Mouse (Mus musculus) midbrain, embryonic 15.5 days (tissue): ENCODE data around the gene Tgoln1. TPM values are rescaled to one million over a fixed set of nuclear protein-coding genes. Genes with fewer than 3 reads are reported as not detected.

ENCODE experiments used
- ATAC-seq: fragments of 200-750 bp; cut with Nextera tagmentation; replicated peaks from 2 replicates; pipeline ENCODE4 v1.8.0; 2017; ENCODE audit warnings: moderate TSS enrichment
- H3K27ac ChIP-seq: fragments of 300-500 bp; sonication (generic); 2 replicates; pipeline ENCODE4 v1.5.1; 2015; ENCODE audit warnings: mild to moderate bottlenecking, inconsistent platforms
- H3K27me3 ChIP-seq: fragments of 300-500 bp; sonication (generic); replicated peaks from 2 replicates; pipeline ENCODE4 v1.6.1; 2015; ENCODE audit warnings: inconsistent platforms
- H3K36me3 ChIP-seq: fragments of 300-500 bp; sonication (generic); replicated peaks from 2 replicates; pipeline ENCODE4 v1.6.1; 2015; ENCODE audit warnings: inconsistent platforms
- H3K4me1 ChIP-seq: fragments of 300-500 bp; sonication (generic); 2 replicates; pipeline ENCODE4 v1.6.1; 2015; ENCODE audit warnings: inconsistent platforms
- H3K4me2 ChIP-seq: fragments of 300-500 bp; sonication (generic); 2 replicates; pipeline ENCODE4 v1.6.1; 2015; ENCODE audit warnings: inconsistent platforms, mild to moderate bottlenecking, moderate library complexity
- H3K4me3 ChIP-seq: fragments of 300-500 bp; sonication (generic); 2 replicates; pipeline ENCODE4 v1.5.1; 2015; ENCODE audit warnings: mild to moderate bottlenecking, inconsistent platforms
- H3K9ac ChIP-seq: fragments of 300-500 bp; sonication (generic); 2 replicates; pipeline ENCODE4 v1.6.1; 2015; ENCODE audit warnings: mild to moderate bottlenecking, inconsistent platforms
- H3K9me3 ChIP-seq: fragments of 300-500 bp; sonication (generic); 2 replicates; pipeline ENCODE4 v1.6.1; 2016; ENCODE audit warnings: inconsistent platforms
- WGBS: fragments of 180-500 bp; shearing (Covaris S2); methylation state at CpG from one replicate; pipeline ENCODE4 v1.1.7; 2015; ENCODE audit warnings: mixed read lengths; 5-methylcytosine and 5-hydroxymethylcytosine counted together
- polyA plus RNA-seq: library from polyadenylated mRNA; unstranded; fragments of >200 nt; fragmentation: Nextera tagmentation; extraction: Ambion mirVana; gene quantifications from 2 replicates; pipeline ENCODE4 v1.2.1, GENCODE M21; 2015

Tgoln1 gene
- polyA plus RNA-seq, 1 experiment from 2014 or later: 38.7 TPM

GRCm38 (mm10) chr6:72647383-72647820 lies 30.6 kb upstream of the Tgoln1 start:
- Histone ChIP-seq H3K27me3 (no peaks in the 10 kb centered on the region), H3K27ac (no peak overlapping the region), H3K4me2 (no peak overlapping the region), H3K9ac (no peak overlapping the region), H3K4me3 (no peak overlapping the region), H3K4me1 (no peaks in the 10 kb centered on the region), H3K36me3 (no peaks in the 10 kb centered on the region), H3K9me3 (no peaks in the 10 kb centered on the region)
- ATAC-seq: peak; percentile 82
- WGBS: 66% methylated on average over 10 of the region's 10 CpGs

- Histone ChIP-seq H3K27me3 (no peaks in the 10 kb centered on the region), H3K4me1 (no peaks in the 10 kb centered on the region), H3K27ac (no peak overlapping the region), H3K4me3 (no peak overlapping the region), H3K36me3 (no peaks in the 10 kb centered on the region), H3K9me3 (no peaks in the 10 kb centered on the region), H3K4me2 (no peak overlapping the region), H3K9ac (no peak overlapping the region)
- no peak for ATAC-seq
- 70% methylated on average over 7 of the region's 7 CpGs for WGBS
Measured at GRCm38 (mm10) chr6:72645364-72645763, 28.6 kb upstream of the Tgoln1 start.

- H3K4me3 ChIP-seq: no peak overlapping the region
- H3K36me3 ChIP-seq: no peaks in the 10 kb centered on the region
- H3K4me2 ChIP-seq: no peak overlapping the region
- no peaks in the 10 kb centered on the region for H3K27me3 ChIP-seq
- H3K4me1 ChIP-seq: no peaks in the 10 kb centered on the region
- WGBS: 80% methylated on average over 4 of the region's 4 CpGs
- H3K27ac ChIP-seq: no peak overlapping the region
- H3K9ac ChIP-seq: no peak overlapping the region
- no peaks in the 10 kb centered on the region for H3K9me3 ChIP-seq
- ATAC-seq: no peak
Measured at GRCm38 (mm10) chr6:72644576-72644975, 27.8 kb upstream of the Tgoln1 start.

DNA sequence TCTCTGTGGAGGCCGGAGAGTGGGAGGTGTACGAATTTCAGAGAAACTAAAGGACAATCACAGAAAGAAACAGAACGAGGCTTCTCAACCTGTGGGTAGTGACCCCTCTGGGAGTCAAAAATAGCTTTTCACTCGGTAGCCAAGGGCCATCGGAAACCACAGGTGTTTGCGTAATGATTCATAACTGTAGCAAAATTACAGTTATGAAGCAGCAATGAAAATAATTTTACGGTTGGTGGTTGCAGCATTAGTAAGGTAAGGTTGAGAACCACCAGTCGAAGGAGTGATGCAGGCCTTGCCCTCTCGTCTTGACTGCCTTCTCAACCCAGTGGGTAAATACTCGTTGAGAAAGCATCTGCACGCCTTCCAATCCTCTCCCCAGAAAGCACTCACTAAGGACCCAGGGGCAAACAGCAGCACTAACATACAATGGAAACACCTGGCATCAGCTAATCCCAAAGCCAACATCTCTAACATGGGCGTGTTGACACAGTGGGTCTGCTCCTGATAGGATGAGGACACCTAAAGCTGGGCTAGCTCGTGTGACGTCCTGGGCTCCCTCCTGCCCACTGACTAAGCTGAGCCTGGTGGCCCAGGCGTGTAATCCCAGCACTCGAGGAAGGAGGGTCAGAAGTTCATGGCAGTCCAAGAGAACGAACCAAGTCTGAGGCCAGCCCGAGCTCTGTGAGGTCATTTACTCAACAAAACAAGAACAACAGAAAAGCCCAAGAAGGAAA lies 24.6 kb upstream of the Tgoln1 start:
- Histone ChIP-seq H3K4me3 (no peak overlapping the region), H3K36me3 (no peaks in the 10 kb centered on the region), H3K9me3 (no peaks in the 10 kb centered on the region), H3K4me1 (no peaks in the 10 kb centered on the region), H3K27ac (no peak overlapping the region), H3K4me2 (no peak overlapping the region), H3K9ac (no peak overlapping the region), H3K27me3 (no peaks in the 10 kb centered on the region)
- no peak for ATAC-seq
- 85% methylated on average over 18 of the region's 18 CpGs for WGBS

- Histone ChIP-seq H3K27me3 (no peaks in the 10 kb centered on the region), H3K4me2 (no peak overlapping the region), H3K36me3 (no peaks in the 10 kb centered on the region), H3K4me3 (no peak overlapping the region), H3K4me1 (no peaks in the 10 kb centered on the region), H3K9ac (no peak overlapping the region), H3K27ac (no peak overlapping the region), H3K9me3 (no peaks in the 10 kb centered on the region)
- WGBS: 90% methylated on average over 3 of the region's 3 CpGs
- ATAC-seq: no peak
Measured at GRCm38 (mm10) chr6:72636940-72637339, 20.1 kb upstream of the Tgoln1 start.

- WGBS: 53% methylated on average over 12 of the region's 12 CpGs
- Histone ChIP-seq H3K4me2 (no peak overlapping the region), H3K36me3 (no peaks in the 10 kb centered on the region), H3K9ac (no peak overlapping the region), H3K4me1 (no peaks in the 10 kb centered on the region), H3K9me3 (no peaks in the 10 kb centered on the region), H3K27me3 (no peaks in the 10 kb centered on the region), H3K4me3 (no peak overlapping the region), H3K27ac (no peak overlapping the region)
- ATAC-seq: peak; percentile 66; the same call in 1 of the 2 replicates
Measured at GRCm38 (mm10) chr6:72635760-72636431, 19.1 kb upstream of the Tgoln1 start.

GRCm38 (mm10) chr6:72634311-72634710 lies 17.5 kb upstream of the Tgoln1 start:
- H3K4me2 ChIP-seq: no peak overlapping the region
- no peak overlapping the region for H3K9ac ChIP-seq
- no peaks in the 10 kb centered on the region for H3K4me1 ChIP-seq
- H3K4me3 ChIP-seq: no peak overlapping the region
- H3K27me3 ChIP-seq: no peaks in the 10 kb centered on the region
- no peaks in the 10 kb centered on the region for H3K36me3 ChIP-seq
- H3K9me3 ChIP-seq: no peaks in the 10 kb centered on the region
- 82% methylated on average over 10 of the region's 10 CpGs for WGBS
- H3K27ac ChIP-seq: no peak overlapping the region
- ATAC-seq: no peak

GRCm38 (mm10) chr6:72631700-72632099 lies 14.9 kb upstream of the Tgoln1 start:
- H3K27ac ChIP-seq: no peak overlapping the region
- 0 out of 2 replicates have a peak, but pooled peaks have one; percentile 24 for ATAC-seq
- no peaks in the 10 kb centered on the region for H3K9me3 ChIP-seq
- no peaks in the 10 kb centered on the region for H3K36me3 ChIP-seq
- WGBS: 76% methylated on average over 6 of the region's 6 CpGs
- no peaks in the 10 kb centered on the region for H3K27me3 ChIP-seq
- no peak overlapping the region for H3K4me2 ChIP-seq
- H3K4me1 ChIP-seq: no peaks in the 10 kb centered on the region
- no peak overlapping the region for H3K9ac ChIP-seq
- no peak overlapping the region for H3K4me3 ChIP-seq

GRCm38 (mm10) chr6:72630961-72631360 lies 14.2 kb upstream of the Tgoln1 start:
- WGBS: 92% methylated on average over 14 of the region's 14 CpGs
- no peak overlapping the region for H3K27ac ChIP-seq
- no peak overlapping the region for H3K4me3 ChIP-seq
- no peaks in the 10 kb centered on the region for H3K36me3 ChIP-seq
- no peaks in the 10 kb centered on the region for H3K4me1 ChIP-seq
- H3K4me2 ChIP-seq: no peak overlapping the region
- no peak overlapping the region for H3K9ac ChIP-seq
- H3K27me3 ChIP-seq: no peaks in the 10 kb centered on the region
- ATAC-seq: no peak
- H3K9me3 ChIP-seq: no peaks in the 10 kb centered on the region

GRCm38 (mm10) chr6:72630370-72630769 lies 13.6 kb upstream of the Tgoln1 start:
- Histone ChIP-seq H3K27me3 (no peaks in the 10 kb centered on the region), H3K36me3 (no peaks in the 10 kb centered on the region), H3K4me1 (no peaks in the 10 kb centered on the region), H3K27ac (no peak overlapping the region), H3K9ac (no peak overlapping the region), H3K4me2 (no peak overlapping the region), H3K9me3 (no peaks in the 10 kb centered on the region), H3K4me3 (no peak overlapping the region)
- ATAC-seq: no peak
- 93% methylated on average over 2 of the region's 2 CpGs for WGBS

DNA sequence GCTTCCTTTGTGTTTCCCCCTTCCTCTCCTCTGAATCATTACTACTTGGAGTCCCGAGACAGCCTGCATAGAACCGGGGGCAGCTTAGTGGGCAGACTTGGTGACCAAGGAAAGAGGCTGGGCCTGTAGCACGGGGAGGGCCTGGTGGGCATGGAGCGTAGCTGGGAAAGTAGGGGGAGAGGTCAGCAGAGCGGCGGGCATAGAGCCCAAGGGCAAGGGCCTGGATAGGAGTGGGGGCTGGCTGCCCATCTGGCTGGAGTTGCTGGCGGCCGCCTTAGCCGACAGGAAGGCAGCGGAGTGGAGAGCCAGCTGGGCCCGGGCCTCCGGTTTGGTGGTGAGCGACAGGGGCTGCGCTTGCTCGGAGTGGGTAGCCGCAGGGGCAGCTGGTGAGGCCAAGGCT lies 10.5 kb upstream of the Tgoln1 start:
- Histone ChIP-seq H3K9ac (no peak overlapping the region), H3K9me3 (no peaks in the 10 kb centered on the region), H3K4me3 (no peak overlapping the region), H3K4me1 (no peaks in the 10 kb centered on the region), H3K27me3 (no peaks in the 10 kb centered on the region), H3K4me2 (no peak overlapping the region), H3K27ac (no peak overlapping the region), H3K36me3 (no peaks in the 10 kb centered on the region)
- 87% methylated on average over 16 of the region's 16 CpGs for WGBS
- ATAC-seq: no peak

DNA sequence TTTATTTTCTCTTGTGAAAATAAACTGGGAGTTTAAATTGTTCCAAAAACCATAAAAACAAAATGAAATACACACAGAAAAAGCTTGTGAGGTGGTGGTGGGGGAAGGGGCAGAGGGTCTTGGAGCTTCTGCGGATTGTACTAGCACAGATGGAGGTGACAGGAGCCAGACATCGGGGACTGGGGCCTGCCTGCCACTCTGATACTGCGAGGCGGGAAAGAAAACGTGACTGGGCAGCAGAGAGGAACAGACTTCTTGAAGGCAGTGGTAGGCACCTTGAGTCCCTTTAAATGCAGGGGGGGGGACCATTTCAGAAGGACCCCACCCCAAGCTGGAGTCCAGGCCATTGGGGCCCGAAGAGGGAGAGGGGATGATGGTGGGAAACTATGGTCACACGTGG lies 9.6 kb upstream of the Tgoln1 start:
- Histone ChIP-seq H3K4me3 (no peak overlapping the region), H3K4me2 (no peak overlapping the region), H3K36me3 (no peaks in the 10 kb centered on the region), H3K9ac (no peak overlapping the region), H3K9me3 (no peaks in the 10 kb centered on the region), H3K27ac (no peak overlapping the region), H3K4me1 (no peaks in the 10 kb centered on the region), H3K27me3 (no peaks in the 10 kb centered on the region)
- 88% methylated on average over 7 of the region's 7 CpGs for WGBS
- ATAC-seq: no peak
